Mouse (Mus musculus) intestine, postnatal 0 days (tissue): Measurements from ENCODE around the gene Steap3. TPM values are rescaled to one million over a fixed set of nuclear protein-coding genes. Genes with fewer than 3 reads are reported as not detected.

Experiments
- ATAC-seq: fragments of 200-750 bp; cut with Nextera tagmentation; 2 replicates; pipeline ENCODE4 v1.8.0; 2017; ENCODE audit warnings: mild to moderate bottlenecking, moderate TSS enrichment, moderate library complexity
- H3K27ac ChIP-seq: fragments of 300-500 bp; sonication (generic); 2 replicates; pipeline ENCODE4 v1.5.1; 2014; ENCODE audit warnings: mild to moderate bottlenecking, low read depth, low read length, moderate library complexity
- H3K27me3 ChIP-seq: fragments of 300-500 bp; sonication (generic); replicated peaks from 2 replicates; pipeline ENCODE4 v1.6.1; 2014; ENCODE audit warnings: low read length, mixed read lengths; ENCODE audit not compliant: control insufficient read depth, insufficient read depth
- H3K36me3 ChIP-seq: fragments of 300-500 bp; sonication (generic); 2 replicates; pipeline ENCODE4 v1.6.1; 2014; ENCODE audit warnings: mild to moderate bottlenecking, moderate library complexity; ENCODE audit not compliant: control insufficient read depth, insufficient read depth
- H3K4me1 ChIP-seq: fragments of 300-500 bp; sonication (generic); replicated peaks from 2 replicates; pipeline ENCODE4 v1.6.1; 2014; ENCODE audit warnings: antibody characterized with exemption, low read length, mixed read lengths; ENCODE audit not compliant: control insufficient read depth, insufficient read depth
- H3K4me2 ChIP-seq: fragments of 300-500 bp; sonication (generic); replicated peaks from 2 replicates; pipeline ENCODE4 v1.6.1; 2014; ENCODE audit warnings: low read depth, mild to moderate bottlenecking, moderate library complexity
- H3K4me3 ChIP-seq: fragments of 300-500 bp; sonication (generic); 2 replicates; pipeline ENCODE4 v1.5.1; 2014; ENCODE audit warnings: low read depth, low read length
- H3K9ac ChIP-seq: fragments of 300-500 bp; sonication (generic); 2 replicates; pipeline ENCODE4 v1.6.1; 2014; ENCODE audit warnings: mild to moderate bottlenecking, low read depth, low read length
- H3K9me3 ChIP-seq: fragments of 300-500 bp; sonication (generic); 2 replicates; pipeline ENCODE4 v1.6.1; 2016; ENCODE audit warnings: mixed run types; ENCODE audit not compliant: control insufficient read depth
- CTCF ChIP-seq: sonication (generic); IDR thresholded peaks from 2 replicates; pipeline ENCODE4 v1.5.1; 2016; ENCODE audit warnings: low read depth, mild to moderate bottlenecking, control low read depth, antibody characterized with exemption, moderate library complexity
- WGBS: fragments of 180-500 bp; shearing (Covaris S2); extraction: QIAGEN DNeasy Blood & Tissue Kit; methylation state at CpG from one replicate; pipeline ENCODE4 v1.1.7; 2014; 5-methylcytosine and 5-hydroxymethylcytosine counted together
- polyA plus RNA-seq: library from polyadenylated mRNA; unstranded; fragments of >200 nt; fragmentation: Nextera tagmentation; extraction: Ambion mirVana; gene quantifications from 2 replicates; pipeline ENCODE4 v1.2.1, GENCODE M21; 2015

The Steap3 gene
- polyA plus RNA-seq, 1 experiment from 2014 or later, result 1.0 TPM

- Histone ChIP-seq H3K27me3 (no peaks in the 10 kb centered on the region), H3K4me1 (no peaks in the 10 kb centered on the region), H3K36me3 (no peaks in the 10 kb centered on the region), H3K9ac (no peak overlapping the region), H3K27ac (no peak overlapping the region), H3K4me3 (no peak overlapping the region), H3K9me3 (0 out of 2 replicates have a peak, but pooled peaks cover 3% of the 10 kb centered on the region), H3K4me2 (no peak overlapping the region)
- no peak for ATAC-seq
- no peak for TF ChIP-seq CTCF
- WGBS, result 71% methylated on average over 6 of the region's 6 CpGs
Observed at GRCm38 (mm10) chr1:120190946-120191345, 81.6 kb downstream of the Steap3 start.

- Histone ChIP-seq H3K4me2 (no peak overlapping the region), H3K36me3 (no peaks in the 10 kb centered on the region), H3K4me1 (no peaks in the 10 kb centered on the region), H3K9ac (no peak overlapping the region), H3K4me3 (no peak overlapping the region), H3K27me3 (no peaks in the 10 kb centered on the region), H3K27ac (no peak overlapping the region), H3K9me3 (0 out of 2 replicates have a peak, but pooled peaks cover 3% of the 10 kb centered on the region)
- no peak for ATAC-seq
- 0 out of 2 replicates have a peak, but pooled peaks have one; percentile 7 for TF ChIP-seq CTCF
- WGBS, result 91% methylated on average over 2 of the region's 2 CpGs
Observed at GRCm38 (mm10) chr1:120190300-120190699, 82.2 kb downstream of the Steap3 start.

DNA sequence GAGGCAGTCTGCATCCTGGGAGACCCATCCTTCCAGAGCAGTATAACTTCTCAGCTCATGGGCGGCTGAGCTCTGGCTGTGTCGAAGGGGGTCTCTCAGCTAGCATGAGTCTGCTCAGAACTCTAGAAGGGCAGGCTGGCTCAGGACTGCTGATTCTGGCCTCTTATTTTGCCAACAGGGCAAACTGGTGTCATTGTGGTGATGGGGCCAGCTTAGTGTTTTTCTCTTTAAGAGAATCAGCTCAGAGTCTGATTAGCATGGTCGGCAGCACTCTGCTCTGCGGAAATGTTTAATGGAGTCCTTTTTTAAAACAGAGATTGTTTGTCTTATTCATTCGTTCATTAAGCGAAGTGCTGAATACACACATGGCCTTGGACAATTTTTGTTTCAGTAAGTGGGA, 83.3 kb downstream of the Steap3 start:
- no peak for ATAC-seq
- TF ChIP-seq CTCF, result no peak
- Histone ChIP-seq H3K4me3 (no peak overlapping the region), H3K27me3 (no peaks in the 10 kb centered on the region), H3K9ac (no peak overlapping the region), H3K4me1 (no peaks in the 10 kb centered on the region), H3K4me2 (no peak overlapping the region), H3K9me3 (0 out of 2 replicates have a peak, but pooled peaks cover 3% of the 10 kb centered on the region), H3K36me3 (no peaks in the 10 kb centered on the region), H3K27ac (no peak overlapping the region)
- 89% methylated on average over 6 of the region's 6 CpGs for WGBS

DNA sequence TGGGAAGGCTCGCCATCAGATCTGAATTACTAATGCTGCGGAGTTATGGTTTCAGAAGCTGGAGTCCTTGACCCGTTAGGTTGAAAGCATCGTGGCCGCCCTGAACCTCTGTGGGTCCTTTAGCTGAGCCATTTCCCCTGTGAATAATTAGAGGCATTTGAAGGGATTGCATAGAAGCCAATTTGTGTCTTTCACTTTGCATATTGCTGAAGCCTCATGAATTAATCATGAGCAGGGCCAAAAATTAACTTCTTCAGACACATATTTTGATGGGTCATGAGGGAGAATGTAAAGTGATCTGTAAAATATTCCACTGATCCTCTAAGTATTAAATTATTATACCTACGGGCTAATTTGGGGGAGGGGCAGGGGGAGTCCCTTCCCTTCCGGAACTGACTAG, 85.4 kb downstream of the Steap3 start:
- no peak overlapping the region for H3K27ac ChIP-seq
- no peaks in the 10 kb centered on the region for H3K4me1 ChIP-seq
- ATAC-seq, result no peak
- H3K36me3 ChIP-seq, result no peaks in the 10 kb centered on the region
- TF ChIP-seq CTCF, result no peak
- H3K4me2 ChIP-seq, result no peak overlapping the region
- H3K4me3 ChIP-seq, result no peak overlapping the region
- WGBS, result 82% methylated on average over 7 of the region's 7 CpGs
- no peak overlapping the region for H3K9ac ChIP-seq
- H3K9me3 ChIP-seq, result 0 out of 2 replicates have a peak, but pooled peaks cover 3% of the 10 kb centered on the region
- H3K27me3 ChIP-seq, result no peaks in the 10 kb centered on the region

DNA sequence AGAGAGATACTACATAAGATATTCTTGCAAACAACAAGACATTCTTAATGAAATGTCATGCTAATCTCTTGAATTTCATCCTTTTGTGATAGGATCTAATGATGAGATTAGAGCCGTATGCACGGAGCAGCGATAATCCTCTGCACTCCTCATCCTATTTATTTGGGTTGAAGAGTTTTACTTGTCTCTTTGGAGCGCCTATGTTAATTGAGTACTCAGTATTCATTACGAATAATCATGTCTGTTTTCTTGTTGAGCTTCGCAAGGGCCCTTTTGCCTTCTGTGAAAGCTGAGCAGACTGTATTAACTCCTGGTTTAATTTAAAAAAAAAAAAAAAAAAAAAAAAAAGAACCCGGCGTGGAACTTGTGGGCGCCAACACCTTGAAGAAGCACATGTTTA, 85.8 kb downstream of the Steap3 start:
- no peak overlapping the region for H3K9ac ChIP-seq
- H3K4me3 ChIP-seq, result no peak overlapping the region
- no peaks in the 10 kb centered on the region for H3K4me1 ChIP-seq
- no peak for ATAC-seq
- WGBS, result 70% methylated on average over 9 of the region's 9 CpGs
- no peak overlapping the region for H3K27ac ChIP-seq
- H3K36me3 ChIP-seq, result no peaks in the 10 kb centered on the region
- H3K27me3 ChIP-seq, result no peaks in the 10 kb centered on the region
- TF ChIP-seq CTCF, result no peak
- 0 out of 2 replicates have a peak, but pooled peaks cover 3% of the 10 kb centered on the region for H3K9me3 ChIP-seq
- H3K4me2 ChIP-seq, result no peak overlapping the region

- 55% methylated on average over 6 of the region's 6 CpGs for WGBS
- no peak for ATAC-seq
- no peaks in the 10 kb centered on the region for H3K27me3 ChIP-seq
- TF ChIP-seq CTCF, result no peak
- H3K36me3 ChIP-seq, result no peaks in the 10 kb centered on the region
- H3K4me3 ChIP-seq, result no peak overlapping the region
- no peaks in the 10 kb centered on the region for H3K4me1 ChIP-seq
- no peak overlapping the region for H3K9ac ChIP-seq
- no peak overlapping the region for H3K4me2 ChIP-seq
- H3K27ac ChIP-seq, result no peak overlapping the region
- H3K9me3 ChIP-seq, result 0 out of 2 replicates have a peak, but pooled peaks cover 3% of the 10 kb centered on the region
Observed at GRCm38 (mm10) chr1:120186204-120186603, 86.3 kb downstream of the Steap3 start.

DNA sequence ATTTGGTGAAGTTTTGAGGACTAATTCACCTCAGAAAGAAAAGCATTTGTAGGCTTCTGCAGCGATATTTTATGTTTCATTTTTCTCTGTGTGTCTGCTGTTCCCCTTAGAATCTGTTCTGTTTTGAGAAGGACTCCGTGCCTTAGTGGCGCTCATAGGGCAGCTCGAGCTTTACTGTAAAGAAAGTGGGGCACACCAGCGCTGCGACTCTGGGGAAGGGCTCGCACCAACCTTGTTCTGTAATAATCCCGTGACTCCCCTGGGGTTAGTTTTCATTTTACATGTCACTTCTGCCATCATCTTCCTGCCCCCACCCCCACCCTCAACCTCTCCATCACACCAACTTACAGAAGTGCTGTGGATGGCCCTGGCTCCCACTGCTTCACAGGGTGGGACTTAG, 95.4 kb downstream of the Steap3 start:
- Histone ChIP-seq H3K9me3 (no peaks in the 10 kb centered on the region), H3K4me2 (no peak overlapping the region), H3K9ac (no peak overlapping the region), H3K27me3 (no peaks in the 10 kb centered on the region), H3K27ac (no peak overlapping the region), H3K4me1 (no peaks in the 10 kb centered on the region), H3K4me3 (no peak overlapping the region), H3K36me3 (no peaks in the 10 kb centered on the region)
- 95% methylated on average over 8 of the region's 8 CpGs for WGBS
- no peak for TF ChIP-seq CTCF
- ATAC-seq, result no peak
